Mouse (Mus musculus) hindbrain, postnatal 0 days (tissue): ENCODE measurements around the gene Gins2. TPM values are rescaled to one million over a fixed set of nuclear protein-coding genes. Genes with fewer than 3 reads are reported as not detected.

Experiments
- ATAC-seq: fragments of 200-750 bp; cut with Nextera tagmentation; 2 replicates; pipeline ENCODE4 v1.8.0; 2017; ENCODE audit warnings: mild to moderate bottlenecking, moderate TSS enrichment, moderate library complexity
- DNase-seq: peaks from one replicate; pipeline ENCODE4 v3.0.0-alpha.2; 2015; ENCODE audit warnings: low spot score
- H3K27ac ChIP-seq: fragments of 300-500 bp; sonication (generic); 2 replicates; pipeline ENCODE4 v1.5.1; 2014; ENCODE audit warnings: mild to moderate bottlenecking
- H3K27me3 ChIP-seq: fragments of 300-500 bp; sonication (generic); 2 replicates; pipeline ENCODE4 v1.6.1; 2014; ENCODE audit warnings: low read length, mixed read lengths; ENCODE audit not compliant: insufficient read depth
- H3K36me3 ChIP-seq: fragments of 300-500 bp; sonication (generic); 2 replicates; pipeline ENCODE4 v1.6.1; 2014; ENCODE audit warnings: low read length, mixed read lengths; ENCODE audit not compliant: insufficient read depth
- H3K4me1 ChIP-seq: fragments of 300-500 bp; sonication (generic); 2 replicates; pipeline ENCODE4 v1.6.1; 2014; ENCODE audit warnings: antibody characterized with exemption, low read length, mixed read lengths; ENCODE audit not compliant: insufficient read depth
- H3K4me2 ChIP-seq: fragments of 300-500 bp; sonication (generic); 2 replicates; pipeline ENCODE4 v1.6.1; 2014; ENCODE audit warnings: low read depth, mild to moderate bottlenecking, low read length, moderate library complexity, mixed read lengths
- H3K4me3 ChIP-seq: fragments of 300-500 bp; sonication (generic); 2 replicates; pipeline ENCODE4 v1.5.1; 2014; ENCODE audit warnings: low read length
- H3K9ac ChIP-seq: fragments of 300-500 bp; sonication (generic); replicated peaks from 2 replicates; pipeline ENCODE4 v1.6.1; 2014; ENCODE audit warnings: mild to moderate bottlenecking, low read length, moderate library complexity, mixed read lengths
- H3K9me3 ChIP-seq: fragments of 300-500 bp; sonication (generic); 2 replicates; pipeline ENCODE4 v1.6.1; 2016; ENCODE audit warnings: low read length, mixed read lengths
- CTCF ChIP-seq: IDR thresholded peaks from 2 replicates; pipeline ENCODE4 v1.5.1; 2016; ENCODE audit warnings: antibody characterized with exemption, control low read depth, low read depth
- WGBS: fragments of 180-500 bp; shearing (Covaris S2); extraction: QIAGEN DNeasy Blood & Tissue Kit; methylation state at CpG from one replicate; pipeline ENCODE4 v1.1.7; 2014; 5-methylcytosine and 5-hydroxymethylcytosine counted together
- polyA plus RNA-seq: library from polyadenylated mRNA; unstranded; fragments of >200 nt; fragmentation: Nextera tagmentation; extraction: Ambion mirVana; gene quantifications from 2 replicates; pipeline ENCODE4 v1.2.1, GENCODE M21; 2015
- total RNA-seq: library from RNA; depleted of rRNA; stranded (reverse); fragments of >200 nt; gene quantifications from 2 replicates; pipeline ENCODE4 v1.2.3, GENCODE M21; 2014

Gene Gins2
- total and polyA plus RNA-seq, 2 experiments from 2014 or later, result 12.3 to 20.6 TPM

GRCm38 (mm10) chr8:120543416-120544055 lies 45.6 kb downstream of the Gins2 start:
- ATAC-seq (no peak), DNase-seq (peak; percentile 56)
- H3K27ac ChIP-seq, result no peak overlapping the region
- peaks cover 21% of the 10 kb centered on the region for H3K4me1 ChIP-seq
- H3K36me3 ChIP-seq, result no peaks in the 10 kb centered on the region
- H3K4me2 ChIP-seq, result no peak overlapping the region
- TF ChIP-seq CTCF, result no peak
- H3K9me3 ChIP-seq, result no peaks in the 10 kb centered on the region
- no peak overlapping the region for H3K9ac ChIP-seq
- H3K4me3 ChIP-seq, result no peak overlapping the region
- H3K27me3 ChIP-seq, result no peaks in the 10 kb centered on the region
- WGBS, result 52% methylated on average over 8 of the region's 8 CpGs

- Histone ChIP-seq H3K9ac (no peak overlapping the region), H3K36me3 (no peaks in the 10 kb centered on the region), H3K4me3 (no peak overlapping the region), H3K9me3 (no peaks in the 10 kb centered on the region), H3K27me3 (no peaks in the 10 kb centered on the region), H3K27ac (no peak overlapping the region), H3K4me1 (peaks cover 25% of the 10 kb centered on the region), H3K4me2 (no peak overlapping the region)
- no peak for TF ChIP-seq CTCF
- DNase-seq (no peak), ATAC-seq (no peak)
- 36% methylated on average over 13 of the region's 13 CpGs for WGBS
These were observed 46.1 kb downstream of the Gins2 start for GRCm38 (mm10) chr8:120542995-120543394.

- Histone ChIP-seq H3K4me3 (no peak overlapping the region), H3K9me3 (no peaks in the 10 kb centered on the region), H3K4me1 (peaks cover 34% of the 10 kb centered on the region), H3K9ac (0 out of 2 replicates have a peak overlapping the region, but pooled peaks have one; percentile 17), H3K4me2 (peak overlapping the region; percentile 99; the same call in 1 of the 2 replicates), H3K27ac (peak overlapping the region; percentile 92), H3K27me3 (no peaks in the 10 kb centered on the region), H3K36me3 (no peaks in the 10 kb centered on the region)
- 28% methylated on average over 23 of the region's 23 CpGs for WGBS
- ATAC-seq (no peak), DNase-seq (peak; percentile 60)
- TF ChIP-seq CTCF, result no peak
These were observed 49.1 kb downstream of the Gins2 start for GRCm38 (mm10) chr8:120539775-120540625.

GRCm38 (mm10) chr8:120539381-120539774 lies 49.7 kb downstream of the Gins2 start:
- H3K4me2 ChIP-seq, result peak overlapping the region; percentile 99
- peak overlapping the region; percentile 62; the same call in 1 of the 2 replicates for H3K4me3 ChIP-seq
- 29% methylated on average over 5 of the region's 6 CpGs for WGBS
- TF ChIP-seq CTCF, result no peak
- peak overlapping the region; percentile 92 for H3K27ac ChIP-seq
- H3K9ac ChIP-seq, result peak overlapping the region; percentile 72
- DNase-seq (peak; percentile 52), ATAC-seq (no peak)
- no peaks in the 10 kb centered on the region for H3K9me3 ChIP-seq
- peaks cover 40% of the 10 kb centered on the region for H3K4me1 ChIP-seq
- no peaks in the 10 kb centered on the region for H3K27me3 ChIP-seq
- H3K36me3 ChIP-seq, result no peaks in the 10 kb centered on the region

- H3K4me1 ChIP-seq, result peaks cover 47% of the 10 kb centered on the region
- H3K9me3 ChIP-seq, result no peaks in the 10 kb centered on the region
- peak overlapping the region; percentile 99 for H3K4me2 ChIP-seq
- H3K27ac ChIP-seq, result peak overlapping the region; percentile 92
- DNase-seq, result peak; percentile 78
- H3K9ac ChIP-seq, result peak overlapping the region; percentile 72
- TF ChIP-seq CTCF, result peak; percentile 37
- H3K27me3 ChIP-seq, result no peaks in the 10 kb centered on the region
- ATAC-seq, result peak; percentile 34
- peak overlapping the region; percentile 62 for H3K4me3 ChIP-seq
- no peaks in the 10 kb centered on the region for H3K36me3 ChIP-seq
- 2% methylated on average over 35 of the region's 37 CpGs for WGBS
These were observed 50.5 kb downstream of the Gins2 start for GRCm38 (mm10) chr8:120538397-120539240.

GRCm38 (mm10) chr8:120537818-120538396 lies 51.2 kb downstream of the Gins2 start:
- no peaks in the 10 kb centered on the region for H3K27me3 ChIP-seq
- H3K4me1 ChIP-seq, result peaks cover 54% of the 10 kb centered on the region
- no peaks in the 10 kb centered on the region for H3K9me3 ChIP-seq
- no peaks in the 10 kb centered on the region for H3K36me3 ChIP-seq
- H3K9ac ChIP-seq, result peak overlapping the region; percentile 72
- peak overlapping the region; percentile 92 for H3K27ac ChIP-seq
- H3K4me2 ChIP-seq, result peak overlapping the region; percentile 99
- H3K4me3 ChIP-seq, result peak overlapping the region; percentile 62
- peak; percentile 17; the same call in 1 of the 2 replicates for ATAC-seq
- peak; percentile 85 for DNase-seq
- no peak for TF ChIP-seq CTCF
- WGBS, result under 1% methylated on average over 40 of the region's 46 CpGs
